In genomic region chr13:63528164-63528675, GRCm38 (mm10) we compare ENCODE assay signal across 8 mouse cellular contexts. TPM values are rescaled to one million over a fixed set of nuclear protein-coding genes. Genes with fewer than 3 reads are reported as not detected.
DNase-seq lines count a peak whose midpoint lies in the region; ATAC-seq and TF ChIP-seq lines count a peak whose summit lies in the region.

No protein-coding gene starts in this region.

- no peaks in the 10 kb centered on the region; the same call in 1 of the 2 replicates for H3K4me1 ChIP-seq in bone marrow, adult 2 months (ENCODE audit: control insufficient read depth, insufficient read depth, low read length)
- H3K4me1 ChIP-seq in heart, embryonic 13.5 days: peaks cover 35% of the 10 kb centered on the region
- peaks cover 24% of the 10 kb centered on the region for H3K4me1 ChIP-seq in liver, embryonic 15.5 days (replicated peaks)

- peak overlapping the region; percentile 47 for H3K27ac ChIP-seq in bone marrow, adult 2 months (ENCODE audit: control insufficient read depth, insufficient read depth, low read depth, low read length, poor library complexity)
- 0 out of 2 replicates have a peak overlapping the region, but pooled peaks have one; percentile 24 for H3K27ac ChIP-seq in heart, embryonic 13.5 days (replicated peaks)
- H3K27ac ChIP-seq in liver, embryonic 15.5 days (replicated peaks): 0 out of 2 replicates have a peak overlapping the region, but pooled peaks have one; percentile 33

- peak; percentile 52 to 67 for DNase-seq in kidney, postnatal 4 days
- DNase-seq in kidney, adult 18-20 months: no peak
- peak; percentile 12 to 23 for DNase-seq in spleen, postnatal 14 days (ENCODE audit: low spot score in 2 of 2)
- DNase-seq in layer of hippocampus, adult 9-10 months (ENCODE audit: low spot score): no peak
- no peak for DNase-seq in yolk sac, embryonic 10.5 days (ENCODE audit: low spot score)

- H3K36me3 ChIP-seq in heart, embryonic 13.5 days: peaks cover 88% of the 10 kb centered on the region
- H3K36me3 ChIP-seq in liver, embryonic 15.5 days (replicated peaks): peaks cover 92% of the 10 kb centered on the region

- no peaks in the 10 kb centered on the region for H3K27me3 ChIP-seq in heart, embryonic 13.5 days (replicated peaks)
- no peaks in the 10 kb centered on the region for H3K27me3 ChIP-seq in liver, embryonic 15.5 days

- TF ChIP-seq POLR2A in bone marrow, adult 2 months (IDR thresholded peaks at IDR 0.05; ENCODE audit: borderline replicate concordance, control insufficient read depth, low read depth, low read length): no peak

- ATAC-seq in heart, embryonic 13.5 days (ENCODE audit: extremely low read depth, insufficient number of reproducible peaks, low FRiP score, low TSS enrichment): no peak
- ATAC-seq in liver, embryonic 15.5 days (ENCODE audit: insufficient read depth): peak; percentile 18; the same call in 1 of the 2 replicates

- 0% methylated on average over 5 of the region's 5 CpGs for WGBS in bone marrow, adult 2 months
- WGBS in heart, embryonic 13.5 days: 26% methylated on average over 5 of the region's 5 CpGs
- 8% methylated on average over 5 of the region's 5 CpGs for WGBS in liver, embryonic 15.5 days (ENCODE audit: insufficient replicate concordance)

- no peak for TF ChIP-seq CTCF in bone marrow, adult 2 months (IDR thresholded peaks at IDR 0.05; ENCODE audit: control insufficient read depth, insufficient read depth, low read length)

- no peak overlapping the region for H3K9ac ChIP-seq in heart, embryonic 13.5 days
- no peak overlapping the region for H3K9ac ChIP-seq in liver, embryonic 15.5 days

- H3K9me3 ChIP-seq in heart, embryonic 13.5 days: no peaks in the 10 kb centered on the region
- no peaks in the 10 kb centered on the region for H3K9me3 ChIP-seq in liver, embryonic 15.5 days (replicated peaks)

- H3K4me2 ChIP-seq in heart, embryonic 13.5 days: no peak overlapping the region
- H3K4me2 ChIP-seq in liver, embryonic 15.5 days: no peak overlapping the region

- H3K4me3 ChIP-seq in bone marrow, adult 2 months (replicated peaks; ENCODE audit: control insufficient read depth, low read depth, low read length): no peak overlapping the region
- no peak overlapping the region for H3K4me3 ChIP-seq in heart, embryonic 13.5 days
- H3K4me3 ChIP-seq in liver, embryonic 15.5 days (replicated peaks): no peak overlapping the region

RNA-seq across cellular contexts. Expression of gene Fancc, which starts 31.1 kb away (rescaled TPM):
- polyA plus RNA-seq in bone marrow, adult 2 months (2011; ENCODE audit: insufficient read depth, insufficient read length, low replicate concordance, missing spikeins): 9.9 and 14.2 TPM in 2 replicates
- 13.8 and 14.0 TPM in 2 replicates for polyA plus RNA-seq in heart, embryonic 13.5 days (2015; fragmentation: Nextera tagmentation; extraction: Ambion mirVana)
- 8.2 and 10.2 TPM in 2 replicates for polyA plus RNA-seq in liver, embryonic 15.5 days (2015; fragmentation: Nextera tagmentation; extraction: Ambion mirVana)

RNA-seq across cellular contexts. Expression of gene Ptch1, which starts 45.2 kb away (rescaled TPM):
- 3.0 and 3.4 TPM in 2 replicates for polyA plus RNA-seq in bone marrow, adult 2 months (2011; ENCODE audit: insufficient read depth, insufficient read length, low replicate concordance, missing spikeins)
- polyA plus RNA-seq in heart, embryonic 13.5 days (2015; fragmentation: Nextera tagmentation; extraction: Ambion mirVana): 6.4 and 6.8 TPM in 2 replicates
- polyA plus RNA-seq in liver, embryonic 15.5 days (2015; fragmentation: Nextera tagmentation; extraction: Ambion mirVana): 3.1 TPM in 2 replicates

Comparison
In these comparisons a context has a peak if more than half of its experiments do, and no peak if none do; other contexts are left out.
1. DNase-seq: peak in kidney, postnatal 4 days (2 of 2) and spleen, postnatal 14 days (2 of 2); none in kidney, adult 18-20 months (single experiment), layer of hippocampus, adult 9-10 months (single experiment) and yolk sac, embryonic 10.5 days (single experiment).
2. Peak in every context shown above with its lines, with median percentiles within 50 percentile points of each other: H3K27ac ChIP-seq.